Mouse (Mus musculus): ENCODE results near the gene Abcd3.

GRCm38 (mm10) chr3:121777943-121778342 is 37.2 kb downstream of the Abcd3 start:
- TF ChIP-seq CTCF (IDR thresholded peaks at IDR 0.05; ENCODE audit: insufficient read depth, low read depth, low read length): peak; percentile 23; the same call in 1 of the 2 replicates
- no peak for TF ChIP-seq POLR2A (IDR thresholded peaks at IDR 0.05; ENCODE audit: insufficient read depth, low read depth, low read length)

All from olfactory bulb, adult 2 months (tissue).